Mouse (Mus musculus): ENCODE measurements at regions not wholly inside any gene's neighbourhood (a gene's known extent, or its start where the extent isn't known, plus 50 kb on each side); places are given as distances from the start of the nearest gene placed in this dataset.
A peak's percentile ranks its signal among the peaks of the same experiment; 100 is the strongest.

- 81% methylated on average over 6 of the region's 6 CpGs for WGBS
- peaks cover 14% of the 10 kb centered on the region; the same call in 1 of the 2 replicates for H3K4me1 ChIP-seq
- H3K36me3 ChIP-seq (replicated peaks): no peaks in the 10 kb centered on the region
- no peak overlapping the region for H3K27ac ChIP-seq (replicated peaks)
- H3K9me3 ChIP-seq: no peaks in the 10 kb centered on the region
- no peaks in the 10 kb centered on the region for H3K27me3 ChIP-seq (replicated peaks; ENCODE audit: low read depth, poor library complexity, severe bottlenecking)
- DNase-seq (ENCODE audit: low spot score): no peak
- no peak overlapping the region for H3K4me3 ChIP-seq
Measured at GRCm38 (mm10) chr16:77384021-77384729, 217.7 kb downstream of the Gm11146 start.

DNA sequence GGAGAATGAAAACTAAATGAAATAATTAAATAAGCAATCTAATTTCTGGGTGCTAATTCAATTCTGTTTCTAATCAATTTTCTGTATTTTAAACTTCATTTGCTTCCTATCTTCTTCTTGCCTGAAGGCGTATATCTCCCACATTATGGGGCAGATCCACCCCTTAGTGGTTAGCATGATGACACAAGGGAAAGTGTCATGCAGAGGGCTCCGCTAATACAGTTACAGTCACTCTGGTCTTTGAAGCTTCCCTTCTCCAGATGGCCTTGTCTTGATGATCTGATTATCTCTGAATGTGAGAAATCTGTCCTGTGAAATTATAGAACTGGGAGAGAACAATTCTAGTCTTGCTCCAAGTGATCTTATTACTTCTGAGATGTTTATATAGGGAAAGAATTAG, 219.1 kb downstream of the Gm11146 start:
- Histone ChIP-seq H3K27me3 (replicated peaks; ENCODE audit: low read depth, poor library complexity, severe bottlenecking) (no peaks in the 10 kb centered on the region), H3K4me1 (peaks cover 14% of the 10 kb centered on the region; the same call in 1 of the 2 replicates), H3K36me3 (replicated peaks) (no peaks in the 10 kb centered on the region), H3K27ac (replicated peaks) (no peak overlapping the region), H3K4me3 (no peak overlapping the region), H3K9me3 (no peaks in the 10 kb centered on the region)
- WGBS: 89% methylated on average over 2 of the region's 2 CpGs
- DNase-seq (ENCODE audit: low spot score): no peak

- no peaks in the 10 kb centered on the region for H3K4me1 ChIP-seq
- WGBS: 89% methylated on average over 3 of the region's 3 CpGs
- no peak overlapping the region for H3K4me3 ChIP-seq
- H3K36me3 ChIP-seq (replicated peaks): no peaks in the 10 kb centered on the region
- no peak overlapping the region for H3K27ac ChIP-seq (replicated peaks)
- H3K9me3 ChIP-seq: no peaks in the 10 kb centered on the region
- no peak for DNase-seq (ENCODE audit: low spot score)
- H3K27me3 ChIP-seq (replicated peaks; ENCODE audit: low read depth, poor library complexity, severe bottlenecking): no peaks in the 10 kb centered on the region
Measured at GRCm38 (mm10) chr16:77372768-77373167, 229.1 kb downstream of the Gm11146 start.

- Histone ChIP-seq H3K27me3 (replicated peaks; ENCODE audit: low read depth, poor library complexity, severe bottlenecking) (no peaks in the 10 kb centered on the region), H3K36me3 (replicated peaks) (no peaks in the 10 kb centered on the region), H3K9me3 (no peaks in the 10 kb centered on the region), H3K4me3 (no peak overlapping the region), H3K4me1 (no peaks in the 10 kb centered on the region), H3K27ac (replicated peaks) (no peak overlapping the region)
- DNase-seq (ENCODE audit: low spot score): no peak
- WGBS: 95% methylated on average over 2 of the region's 2 CpGs
Measured at GRCm38 (mm10) chr16:77369810-77370209, 232.1 kb downstream of the Gm11146 start.

- DNase-seq (ENCODE audit: low spot score): no peak
- Histone ChIP-seq H3K27me3 (replicated peaks; ENCODE audit: low read depth, poor library complexity, severe bottlenecking) (no peaks in the 10 kb centered on the region), H3K4me1 (no peaks in the 10 kb centered on the region), H3K36me3 (replicated peaks) (peaks cover 4% of the 10 kb centered on the region; the same call in 1 of the 2 replicates), H3K4me3 (no peak overlapping the region), H3K27ac (replicated peaks) (no peak overlapping the region), H3K9me3 (no peaks in the 10 kb centered on the region)
- 67% methylated on average over 2 of the region's 2 CpGs for WGBS
Measured at GRCm38 (mm10) chr16:77365254-77365653, 236.6 kb downstream of the Gm11146 start.

- Histone ChIP-seq H3K27me3 (replicated peaks; ENCODE audit: low read depth, poor library complexity, severe bottlenecking) (no peaks in the 10 kb centered on the region), H3K27ac (replicated peaks) (no peak overlapping the region), H3K36me3 (replicated peaks) (peaks cover 4% of the 10 kb centered on the region; the same call in 1 of the 2 replicates), H3K9me3 (no peaks in the 10 kb centered on the region), H3K4me3 (no peak overlapping the region), H3K4me1 (no peaks in the 10 kb centered on the region)
- no peak for DNase-seq (ENCODE audit: low spot score)
- 92% methylated on average over 3 of the region's 3 CpGs for WGBS
Measured at GRCm38 (mm10) chr16:77364439-77364838, 237.5 kb downstream of the Gm11146 start.

DNA sequence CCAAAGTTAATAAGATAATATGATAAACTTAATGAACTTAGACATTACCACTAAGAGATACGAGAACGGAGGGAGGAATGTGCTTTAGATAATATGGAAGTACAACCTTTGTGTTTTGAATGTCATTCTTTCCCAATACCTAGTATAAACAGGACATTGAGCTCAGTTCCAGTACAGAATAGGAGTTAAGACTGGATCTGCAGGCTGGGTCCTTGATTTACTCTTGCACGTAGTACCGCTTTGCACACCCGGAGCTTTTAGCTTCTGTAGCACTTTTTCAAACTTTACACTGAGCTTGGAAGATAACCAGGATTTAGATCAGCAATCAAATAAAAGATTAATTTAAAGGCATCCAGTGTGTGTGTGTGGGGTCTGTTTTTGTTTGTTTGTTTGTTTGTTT, 242.7 kb downstream of the Gm11146 start:
- H3K9me3 ChIP-seq: no peaks in the 10 kb centered on the region
- H3K4me3 ChIP-seq: no peak overlapping the region
- H3K4me1 ChIP-seq: peaks cover 8% of the 10 kb centered on the region
- no peaks in the 10 kb centered on the region for H3K27me3 ChIP-seq (replicated peaks; ENCODE audit: low read depth, poor library complexity, severe bottlenecking)
- 89% methylated on average over 5 of the region's 5 CpGs for WGBS
- H3K27ac ChIP-seq (replicated peaks): no peak overlapping the region
- no peak for DNase-seq (ENCODE audit: low spot score)
- H3K36me3 ChIP-seq (replicated peaks): peaks cover 4% of the 10 kb centered on the region; the same call in 1 of the 2 replicates

- Histone ChIP-seq H3K27ac (replicated peaks) (no peak overlapping the region; the same call in 1 of the 2 replicates), H3K9me3 (no peaks in the 10 kb centered on the region), H3K36me3 (replicated peaks) (peaks cover 9% of the 10 kb centered on the region), H3K4me3 (no peak overlapping the region), H3K4me1 (peaks cover 8% of the 10 kb centered on the region), H3K27me3 (replicated peaks; ENCODE audit: low read depth, poor library complexity, severe bottlenecking) (no peaks in the 10 kb centered on the region)
- 51% methylated on average over 5 of the region's 5 CpGs for WGBS
- DNase-seq (ENCODE audit: low spot score): no peak
Measured at GRCm38 (mm10) chr16:77355260-77355659, 246.6 kb downstream of the Gm11146 start.

- Histone ChIP-seq H3K4me3 (no peak overlapping the region), H3K4me1 (peaks cover 8% of the 10 kb centered on the region), H3K9me3 (no peaks in the 10 kb centered on the region), H3K27me3 (replicated peaks; ENCODE audit: low read depth, poor library complexity, severe bottlenecking) (no peaks in the 10 kb centered on the region), H3K36me3 (replicated peaks) (peaks cover 18% of the 10 kb centered on the region), H3K27ac (replicated peaks) (no peak overlapping the region)
- DNase-seq (ENCODE audit: low spot score): no peak
- WGBS: 92% methylated on average over 3 of the region's 3 CpGs
Measured at GRCm38 (mm10) chr16:77354201-77354712, 247.6 kb downstream of the Gm11146 start.

DNA sequence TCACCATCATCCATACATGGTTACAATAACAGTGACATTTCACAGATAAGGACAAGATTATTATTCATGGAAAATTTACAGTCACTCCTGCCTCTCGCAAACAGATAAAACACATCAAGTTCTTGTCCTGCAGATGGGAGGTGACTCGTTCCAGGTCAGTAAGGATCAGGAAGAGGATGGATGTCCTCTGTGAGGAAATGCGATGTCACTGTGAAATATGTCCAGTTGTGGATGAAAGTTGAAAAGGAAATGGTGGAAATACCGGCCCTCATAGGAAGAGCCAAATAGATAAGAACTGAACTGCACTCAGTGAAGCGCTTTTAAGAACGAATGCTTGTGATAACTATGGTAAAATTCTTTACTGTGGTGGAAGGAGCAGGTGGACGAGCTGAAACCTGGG, 255.8 kb downstream of the Gm11146 start:
- H3K27ac ChIP-seq (replicated peaks): no peak overlapping the region
- H3K4me3 ChIP-seq: no peak overlapping the region
- DNase-seq (ENCODE audit: low spot score): no peak
- WGBS: 89% methylated on average over 7 of the region's 7 CpGs
- no peaks in the 10 kb centered on the region for H3K9me3 ChIP-seq
- no peaks in the 10 kb centered on the region for H3K4me1 ChIP-seq
- peaks cover 41% of the 10 kb centered on the region for H3K36me3 ChIP-seq (replicated peaks)
- no peaks in the 10 kb centered on the region for H3K27me3 ChIP-seq (replicated peaks; ENCODE audit: low read depth, poor library complexity, severe bottlenecking)

DNA sequence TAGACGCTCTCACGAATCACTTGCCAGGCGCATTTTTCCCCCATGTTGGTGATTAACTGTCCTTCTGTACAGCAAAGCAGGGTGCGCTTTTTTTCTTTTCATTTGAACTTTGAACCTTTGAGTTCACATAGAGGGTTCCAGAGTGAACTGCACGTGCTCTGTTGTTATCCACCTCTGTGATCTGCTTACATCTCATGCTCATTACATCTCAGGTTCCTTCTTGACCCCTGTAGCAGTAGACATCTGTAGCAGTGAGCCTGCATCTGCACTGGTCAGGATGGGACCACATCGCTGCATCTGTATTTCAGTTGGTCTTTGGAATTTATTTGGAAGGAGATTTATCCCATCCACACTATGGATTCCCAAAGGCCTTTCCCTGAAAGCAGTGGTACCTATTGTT, 269.6 kb downstream of the Gm11146 start:
- H3K9me3 ChIP-seq: 0 out of 2 replicates have a peak, but pooled peaks cover 2% of the 10 kb centered on the region
- H3K4me1 ChIP-seq: peaks cover 23% of the 10 kb centered on the region
- peak overlapping the region; percentile 95; the same call in 1 of the 2 replicates for H3K27ac ChIP-seq (replicated peaks)
- H3K4me3 ChIP-seq: peak overlapping the region; percentile 69
- DNase-seq (ENCODE audit: low spot score): no peak
- H3K27me3 ChIP-seq (replicated peaks; ENCODE audit: low read depth, poor library complexity, severe bottlenecking): no peaks in the 10 kb centered on the region
- peaks cover 29% of the 10 kb centered on the region for H3K36me3 ChIP-seq (replicated peaks)
- 73% methylated on average over 6 of the region's 6 CpGs for WGBS

GRCm38 (mm10) chr16:77330996-77331395, 270.9 kb downstream of the Gm11146 start:
- no peaks in the 10 kb centered on the region for H3K27me3 ChIP-seq (replicated peaks; ENCODE audit: low read depth, poor library complexity, severe bottlenecking)
- 0 out of 2 replicates have a peak, but pooled peaks cover 2% of the 10 kb centered on the region for H3K9me3 ChIP-seq
- peak overlapping the region; percentile 95 for H3K27ac ChIP-seq (replicated peaks)
- DNase-seq (ENCODE audit: low spot score): peak; percentile 53
- peaks cover 29% of the 10 kb centered on the region for H3K36me3 ChIP-seq (replicated peaks)
- peaks cover 23% of the 10 kb centered on the region for H3K4me1 ChIP-seq
- H3K4me3 ChIP-seq: peak overlapping the region; percentile 69
- 21% methylated on average over 8 of the region's 8 CpGs for WGBS
